Mouse (Mus musculus): ENCODE data around the gene Cope.

The Cope gene

GRCm38 (mm10) chr8:70351035-70351999, 49.0 kb downstream of the Cope start:
- no peak for DNase-seq

- DNase-seq: no peak
Measured at GRCm38 (mm10) chr8:70352000-70352384, 49.7 kb downstream of the Cope start.

- DNase-seq: peak; percentile 41
Measured at GRCm38 (mm10) chr8:70352657-70353151, 50.4 kb downstream of the Cope start.

- peak; percentile 99 for DNase-seq
Measured at GRCm38 (mm10) chr8:70353194-70353817, 51.0 kb downstream of the Cope start, which contains the start of gene Upf1. Upf1 (minus strand) TSS chr8:70353278.

GRCm38 (mm10) chr8:70354004-70354403, 51.7 kb downstream of the Cope start:
- DNase-seq: no peak

GRCm38 (mm10) chr8:70356111-70356510, 53.8 kb downstream of the Cope start:
- no peak for DNase-seq

GRCm38 (mm10) chr8:70359411-70359810, 57.1 kb downstream of the Cope start:
- DNase-seq: peak; percentile 49

GRCm38 (mm10) chr8:70360769-70361168, 58.5 kb downstream of the Cope start:
- no peak for DNase-seq

- DNase-seq: no peak
Measured at GRCm38 (mm10) chr8:70361484-70362032, 59.2 kb downstream of the Cope start.
